Mouse (Mus musculus) kidney, embryonic 14.5 days (tissue): ENCODE results near the gene Gm4450. TPM values are rescaled to one million over a fixed set of nuclear protein-coding genes. Genes with fewer than 3 reads are reported as not detected.
A peak's percentile ranks its signal among the peaks of the same experiment; 100 is the strongest.

Experiments
- ATAC-seq: fragments of 200-750 bp; cut with Nextera tagmentation; 2 replicates; pipeline ENCODE4 v1.8.0; 2017; ENCODE audit warnings: moderate number of reproducible peaks, mild to moderate bottlenecking, moderate TSS enrichment, moderate library complexity; ENCODE audit not compliant: low FRiP score, low TSS enrichment
- H3K27ac ChIP-seq: fragments of 300-500 bp; sonication (generic); 2 replicates; pipeline ENCODE4 v1.5.1; 2014; ENCODE audit warnings: low read depth, mild to moderate bottlenecking, low read length, moderate library complexity, mixed read lengths
- H3K27me3 ChIP-seq: fragments of 300-500 bp; sonication (generic); 2 replicates; pipeline ENCODE4 v1.6.1; 2014; ENCODE audit warnings: mild to moderate bottlenecking, low read length; ENCODE audit not compliant: control insufficient read depth, insufficient read depth
- H3K36me3 ChIP-seq: fragments of 300-500 bp; sonication (generic); 2 replicates; pipeline ENCODE4 v1.6.1; 2014; ENCODE audit warnings: low read length, mixed read lengths; ENCODE audit not compliant: control insufficient read depth, insufficient read depth
- H3K4me1 ChIP-seq: fragments of 300-500 bp; sonication (generic); 2 replicates; pipeline ENCODE4 v1.6.1; 2014; ENCODE audit warnings: low read length, mixed read lengths; ENCODE audit not compliant: control insufficient read depth, insufficient read depth
- H3K4me2 ChIP-seq: fragments of 300-500 bp; sonication (generic); replicated peaks from 2 replicates; pipeline ENCODE4 v1.6.1; 2014; ENCODE audit warnings: low read depth, mild to moderate bottlenecking, low read length
- H3K4me3 ChIP-seq: fragments of 300-500 bp; sonication (generic); 2 replicates; pipeline ENCODE4 v1.5.1; 2014; ENCODE audit warnings: mild to moderate bottlenecking, low read length
- H3K9ac ChIP-seq: fragments of 300-500 bp; sonication (generic); 2 replicates; pipeline ENCODE4 v1.6.1; 2014; ENCODE audit warnings: low read depth, mild to moderate bottlenecking, low read length, moderate library complexity
- H3K9me3 ChIP-seq: fragments of 300-500 bp; sonication (generic); 2 replicates; pipeline ENCODE4 v1.6.1; 2016; ENCODE audit warnings: low read length; ENCODE audit not compliant: control insufficient read depth
- WGBS: fragments of 180-500 bp; shearing (Covaris S2); extraction: QIAGEN DNeasy Blood & Tissue Kit; methylation state at CpG from one replicate; pipeline ENCODE4 v1.1.7; 2014; 5-methylcytosine and 5-hydroxymethylcytosine counted together
- polyA plus RNA-seq: library from polyadenylated mRNA; unstranded; fragments of >200 nt; fragmentation: Nextera tagmentation; extraction: Ambion mirVana; gene quantifications from 2 replicates; pipeline ENCODE4 v1.2.1, GENCODE M21; 2014

Gm4450 gene
- polyA plus RNA-seq, 1 experiment from 2014 or later = 8.3 TPM

- H3K4me2 ChIP-seq = peak overlapping the region; percentile 98
- 54% methylated on average over 5 of the region's 5 CpGs for WGBS
- no peak for ATAC-seq
- peak overlapping the region; percentile 58 for H3K4me3 ChIP-seq
- H3K4me1 ChIP-seq = peaks cover 16% of the 10 kb centered on the region; the same call in 1 of the 2 replicates
- no peaks in the 10 kb centered on the region for H3K9me3 ChIP-seq
- peaks cover 2% of the 10 kb centered on the region; the same call in 1 of the 2 replicates for H3K36me3 ChIP-seq
- peak overlapping the region; percentile 70; the same call in 1 of the 2 replicates for H3K9ac ChIP-seq
- H3K27me3 ChIP-seq = 0 out of 2 replicates have a peak, but pooled peaks cover 11% of the 10 kb centered on the region
- H3K27ac ChIP-seq = no peak overlapping the region
Observed at GRCm38 (mm10) chr3:98426749-98427148, 30.2 kb downstream of the Gm4450 start.

DNA sequence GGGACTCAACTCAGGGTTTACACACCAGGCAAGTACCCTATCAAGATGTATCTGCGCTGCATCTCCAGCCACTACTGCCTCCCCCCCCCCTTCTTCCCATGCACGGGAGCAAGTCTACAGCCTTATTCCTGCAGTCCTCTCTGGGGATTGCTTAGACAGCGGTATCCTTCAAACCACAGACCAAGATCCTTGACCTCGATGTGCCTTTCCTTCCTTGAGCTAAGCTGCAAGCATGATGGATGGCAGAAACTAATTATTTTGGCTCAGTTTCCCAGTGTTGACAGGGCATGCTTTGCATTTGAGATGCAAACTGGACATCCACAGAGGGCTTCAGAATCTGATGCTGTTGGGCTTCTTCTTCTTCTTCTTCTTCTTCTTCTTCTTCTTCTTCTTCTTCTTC, 34.0 kb downstream of the Gm4450 start:
- Histone ChIP-seq H3K27me3 (0 out of 2 replicates have a peak, but pooled peaks cover 1% of the 10 kb centered on the region), H3K36me3 (peaks cover 2% of the 10 kb centered on the region; the same call in 1 of the 2 replicates), H3K4me2 (no peak overlapping the region), H3K4me3 (no peak overlapping the region), H3K27ac (no peak overlapping the region), H3K9ac (no peak overlapping the region), H3K9me3 (no peaks in the 10 kb centered on the region), H3K4me1 (peaks cover 18% of the 10 kb centered on the region; the same call in 1 of the 2 replicates)
- 69% methylated on average over 4 of the region's 4 CpGs for WGBS
- ATAC-seq = no peak

- Histone ChIP-seq H3K4me2 (no peak overlapping the region), H3K9ac (no peak overlapping the region), H3K27me3 (no peaks in the 10 kb centered on the region), H3K36me3 (no peaks in the 10 kb centered on the region), H3K4me1 (peaks cover 23% of the 10 kb centered on the region), H3K4me3 (no peak overlapping the region), H3K27ac (no peak overlapping the region), H3K9me3 (no peaks in the 10 kb centered on the region)
- 11% methylated on average over 4 of the region's 4 CpGs for WGBS
- ATAC-seq = peak; percentile 71
Observed at GRCm38 (mm10) chr3:98419786-98420070, 37.2 kb downstream of the Gm4450 start.

DNA sequence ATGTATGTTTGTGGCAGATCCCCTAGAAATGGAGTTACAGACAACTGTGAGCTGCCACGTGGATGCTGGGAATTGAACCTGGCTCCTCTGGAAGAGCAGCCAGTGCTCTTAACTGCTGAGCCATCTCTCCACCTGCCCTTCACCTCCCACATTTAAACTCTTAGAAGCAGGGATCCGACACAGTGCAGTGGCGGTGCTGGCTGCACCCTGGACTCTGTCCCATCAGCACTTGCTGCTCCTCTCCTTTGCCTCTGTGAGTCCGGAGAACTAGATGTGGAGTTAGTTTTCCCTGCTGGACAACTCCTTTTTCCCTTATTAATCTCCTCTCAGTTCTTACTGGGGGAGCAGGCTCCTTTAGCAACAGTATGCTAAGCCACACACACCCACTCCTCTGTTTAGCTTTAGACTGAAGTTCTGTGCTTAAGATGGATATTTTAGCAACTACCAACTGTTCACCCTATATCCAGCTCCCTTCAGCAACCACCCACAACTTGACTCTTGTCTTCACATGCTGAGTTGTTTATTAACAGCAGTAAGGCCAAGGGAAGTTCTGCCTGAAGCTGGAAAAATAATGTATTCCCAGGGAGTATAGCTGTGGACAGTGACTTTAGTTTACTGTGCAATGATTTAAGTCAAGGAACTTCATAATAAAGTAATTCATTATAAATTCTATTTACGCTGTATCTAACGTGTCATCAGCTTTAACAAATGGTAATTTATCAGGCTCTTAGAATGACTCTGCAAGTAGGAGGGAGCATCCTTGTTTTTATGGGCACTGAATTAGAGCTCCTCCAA, 37.7 kb downstream of the Gm4450 start:
- ATAC-seq = peak; percentile 32; the same call in 1 of the 2 replicates
- H3K4me1 ChIP-seq = peaks cover 27% of the 10 kb centered on the region
- 21% methylated on average over 6 of the region's 6 CpGs for WGBS
- no peaks in the 10 kb centered on the region for H3K9me3 ChIP-seq
- peak overlapping the region; percentile 3; the same call in 1 of the 2 replicates for H3K27ac ChIP-seq
- no peaks in the 10 kb centered on the region for H3K27me3 ChIP-seq
- H3K36me3 ChIP-seq = no peaks in the 10 kb centered on the region
- no peak overlapping the region for H3K9ac ChIP-seq
- no peak overlapping the region; the same call in 1 of the 2 replicates for H3K4me2 ChIP-seq
- H3K4me3 ChIP-seq = no peak overlapping the region

DNA sequence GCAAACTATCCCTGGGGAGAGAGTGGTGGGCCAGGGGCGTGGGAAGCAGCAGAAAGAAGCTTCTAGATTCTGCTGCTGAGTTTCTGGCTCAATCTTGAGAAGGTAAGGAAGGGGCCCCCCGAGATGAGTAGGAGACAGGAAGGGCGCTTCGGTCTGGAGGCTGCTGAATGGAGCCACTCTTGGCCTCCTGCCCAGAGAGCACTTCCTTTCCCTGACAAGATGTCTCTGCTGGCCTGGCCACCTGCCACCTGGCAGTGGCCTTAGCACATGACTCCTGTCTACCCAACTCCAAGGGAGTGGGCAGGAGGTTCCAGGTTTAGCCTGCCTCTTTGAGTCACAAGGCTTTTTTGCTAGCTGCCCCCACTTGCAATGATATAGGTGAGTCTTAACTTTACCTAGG, 39.6 kb downstream of the Gm4450 start:
- no peak overlapping the region for H3K4me3 ChIP-seq
- H3K27me3 ChIP-seq = no peaks in the 10 kb centered on the region
- H3K27ac ChIP-seq = no peak overlapping the region
- no peak for ATAC-seq
- H3K4me1 ChIP-seq = peaks cover 39% of the 10 kb centered on the region
- no peaks in the 10 kb centered on the region for H3K9me3 ChIP-seq
- no peak overlapping the region for H3K9ac ChIP-seq
- 53% methylated on average over 4 of the region's 4 CpGs for WGBS
- H3K36me3 ChIP-seq = no peaks in the 10 kb centered on the region
- H3K4me2 ChIP-seq = no peak overlapping the region

GRCm38 (mm10) chr3:98416426-98417250, 40.3 kb downstream of the Gm4450 start:
- Histone ChIP-seq H3K4me1 (peaks cover 39% of the 10 kb centered on the region), H3K9ac (no peak overlapping the region), H3K4me3 (no peak overlapping the region), H3K27ac (no peak overlapping the region), H3K27me3 (no peaks in the 10 kb centered on the region), H3K36me3 (no peaks in the 10 kb centered on the region), H3K4me2 (no peak overlapping the region), H3K9me3 (no peaks in the 10 kb centered on the region)
- ATAC-seq = no peak
- WGBS = 79% methylated on average over 5 of the region's 5 CpGs

GRCm38 (mm10) chr3:98414296-98414695, 42.6 kb downstream of the Gm4450 start:
- H3K4me1 ChIP-seq = peaks cover 32% of the 10 kb centered on the region
- H3K4me3 ChIP-seq = no peak overlapping the region
- no peaks in the 10 kb centered on the region for H3K27me3 ChIP-seq
- WGBS = 48% methylated on average over 3 of the region's 3 CpGs
- no peak overlapping the region for H3K27ac ChIP-seq
- no peak overlapping the region for H3K9ac ChIP-seq
- ATAC-seq = no peak
- no peaks in the 10 kb centered on the region for H3K36me3 ChIP-seq
- H3K9me3 ChIP-seq = no peaks in the 10 kb centered on the region
- no peak overlapping the region for H3K4me2 ChIP-seq

GRCm38 (mm10) chr3:98413733-98414132, 43.2 kb downstream of the Gm4450 start:
- WGBS = 36% methylated on average over 2 of the region's 2 CpGs

More at GRCm38 (mm10) chr3:98413733-98414132, 43.2 kb downstream of the Gm4450 start:
- peaks cover 30% of the 10 kb centered on the region for H3K4me1 ChIP-seq
- no peaks in the 10 kb centered on the region for H3K27me3 ChIP-seq
- H3K4me2 ChIP-seq = no peak overlapping the region
- ATAC-seq = no peak
- H3K4me3 ChIP-seq = no peak overlapping the region
- no peaks in the 10 kb centered on the region for H3K36me3 ChIP-seq
- no peak overlapping the region for H3K9ac ChIP-seq
- H3K9me3 ChIP-seq = no peaks in the 10 kb centered on the region
- no peak overlapping the region for H3K27ac ChIP-seq
